Mouse (Mus musculus) kidney, adult 2 months (tissue): ENCODE measurements around the gene Dpp4. TPM values are rescaled to one million over a fixed set of nuclear protein-coding genes. Genes with fewer than 3 reads are reported as not detected.
A peak's percentile ranks its signal among the peaks of the same experiment; 100 is the strongest.

Source experiments
- DNase-seq: peaks from one replicate; pipeline ENCODE4 v3.0.0; 2021
- H3K27ac ChIP-seq: fragments of 200-500 bp; 2 replicates; pipeline ENCODE4 v1.5.1; 2012; ENCODE audit warnings: low read depth, low read length, control low read depth, inconsistent platforms; ENCODE audit not compliant: insufficient read depth
- H3K27me3 ChIP-seq: fragments of 200-500 bp; replicated peaks from 2 replicates; pipeline ENCODE4 v1.6.1; 2012; ENCODE audit warnings: mild to moderate bottlenecking, moderate library complexity, low read length, inconsistent platforms; ENCODE audit not compliant: control insufficient read depth, insufficient read depth
- H3K36me3 ChIP-seq: fragments of 200-500 bp; 2 replicates; pipeline ENCODE4 v1.6.1; 2012; ENCODE audit warnings: mild to moderate bottlenecking, moderate library complexity, low read length, inconsistent platforms; ENCODE audit not compliant: control insufficient read depth, insufficient read depth
- H3K4me1 ChIP-seq: fragments of 200-500 bp; 2 replicates; pipeline ENCODE4 v1.6.1; 2011; ENCODE audit warnings: low read length; ENCODE audit not compliant: control insufficient read depth, insufficient read depth
- H3K4me3 ChIP-seq: fragments of 200-500 bp; 2 replicates; pipeline ENCODE4 v1.5.1; 2011; ENCODE audit warnings: mild to moderate bottlenecking, low read depth, low read length, control low read depth; ENCODE audit not compliant: insufficient read depth
- CTCF ChIP-seq: fragments of 200-500 bp; conservative IDR thresholded peaks from 2 replicates; pipeline ENCODE4 v1.5.1; 2011; ENCODE audit warnings: low read depth, mild to moderate bottlenecking, control low read depth, low read length, moderate library complexity, mixed read lengths; ENCODE audit not compliant: insufficient read depth, insufficient read length
- POLR2A ChIP-seq: fragments of 200-500 bp; IDR thresholded peaks from one replicate; pipeline ENCODE4 v1.6.1; 2011; ENCODE audit warnings: low read depth, low read length, control low read depth
- WGBS: fragments of 180-500 bp; shearing (Covaris S2); methylation state at CpG from one replicate; pipeline ENCODE4 v1.1.7; 2018; 5-methylcytosine and 5-hydroxymethylcytosine counted together
- polyA plus RNA-seq: library from polyadenylated mRNA; depleted of rRNA; stranded (reverse); fragments of >200 nt; gene quantifications from 2 replicates; pipeline ENCODE4 v1.2.3, GENCODE M21; 2012

Dpp4 gene
- polyA plus RNA-seq, 1 experiment = 24.0 TPM

DNA sequence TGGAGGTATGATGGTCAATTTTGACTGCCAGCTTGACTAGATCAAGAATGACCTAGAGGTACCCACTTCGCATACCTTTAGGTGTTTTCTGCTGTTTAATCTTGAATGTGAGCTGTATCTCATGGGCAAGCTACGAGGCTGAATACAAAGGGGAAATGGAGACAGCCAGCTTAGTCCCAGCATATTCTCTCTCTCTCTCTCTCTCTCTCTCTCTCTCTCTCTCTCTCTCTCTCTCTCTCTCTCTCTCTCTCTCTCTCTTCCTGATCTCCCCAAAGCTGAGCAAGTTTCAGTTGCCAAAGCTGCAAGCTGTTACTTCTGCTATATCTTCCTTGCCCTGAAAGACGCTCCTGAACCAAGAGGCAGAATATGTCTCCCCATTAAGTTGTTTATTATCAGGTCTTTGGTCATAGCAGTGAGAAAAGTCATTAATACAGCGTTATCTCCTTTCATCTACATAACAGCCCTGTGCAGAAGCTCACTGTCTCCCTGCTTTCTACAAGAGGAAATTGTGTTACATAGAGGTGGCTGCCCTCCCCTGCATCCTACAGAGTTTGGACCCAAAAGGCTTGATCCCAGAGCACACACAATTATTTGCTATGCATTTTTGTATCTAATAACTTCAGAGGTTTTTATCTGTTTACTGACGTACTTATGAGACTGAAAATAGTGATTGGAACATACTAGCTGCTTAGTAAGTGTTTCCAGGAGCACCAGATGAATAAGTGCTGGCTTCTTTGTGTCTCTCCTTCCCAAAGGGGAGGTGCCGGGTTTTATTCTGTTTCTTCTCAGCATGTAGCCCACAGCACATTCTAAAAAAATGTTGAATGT, 10.7 kb upstream of the Dpp4 start:
- TF ChIP-seq POLR2A (no peak), CTCF (no peak)
- 78% methylated on average over 6 of the region's 6 CpGs for WGBS
- H3K4me1 ChIP-seq = no peaks in the 10 kb centered on the region
- no peak for DNase-seq
- H3K27ac ChIP-seq = no peak overlapping the region
- no peaks in the 10 kb centered on the region for H3K36me3 ChIP-seq
- no peak overlapping the region for H3K4me3 ChIP-seq
- H3K27me3 ChIP-seq = no peaks in the 10 kb centered on the region

DNA sequence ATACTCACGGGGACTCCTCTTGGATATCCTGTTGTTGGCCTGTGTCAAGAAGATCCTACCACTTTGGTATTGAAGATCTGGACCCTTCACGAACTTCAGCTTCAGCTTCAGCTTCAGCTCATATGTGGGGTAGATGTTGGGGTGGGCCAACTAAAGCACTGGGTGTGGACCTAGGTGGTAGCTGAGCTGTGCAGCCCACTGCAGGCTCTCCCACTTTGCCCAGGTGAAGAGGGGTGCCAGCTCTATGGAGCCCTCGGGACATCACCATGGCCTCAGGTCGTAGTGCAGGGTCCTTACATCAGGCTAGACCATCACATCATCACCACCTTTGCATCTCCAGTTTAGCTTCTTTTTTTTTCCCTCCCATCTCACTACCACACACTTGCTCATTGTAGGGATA, 9.2 kb upstream of the Dpp4 start:
- TF ChIP-seq CTCF (no peak), POLR2A (no peak)
- Histone ChIP-seq H3K4me1 (no peaks in the 10 kb centered on the region), H3K27me3 (no peaks in the 10 kb centered on the region), H3K4me3 (no peak overlapping the region), H3K36me3 (no peaks in the 10 kb centered on the region), H3K27ac (no peak overlapping the region)
- no peak for DNase-seq
- 93% methylated on average over 4 of the region's 4 CpGs for WGBS

DNA sequence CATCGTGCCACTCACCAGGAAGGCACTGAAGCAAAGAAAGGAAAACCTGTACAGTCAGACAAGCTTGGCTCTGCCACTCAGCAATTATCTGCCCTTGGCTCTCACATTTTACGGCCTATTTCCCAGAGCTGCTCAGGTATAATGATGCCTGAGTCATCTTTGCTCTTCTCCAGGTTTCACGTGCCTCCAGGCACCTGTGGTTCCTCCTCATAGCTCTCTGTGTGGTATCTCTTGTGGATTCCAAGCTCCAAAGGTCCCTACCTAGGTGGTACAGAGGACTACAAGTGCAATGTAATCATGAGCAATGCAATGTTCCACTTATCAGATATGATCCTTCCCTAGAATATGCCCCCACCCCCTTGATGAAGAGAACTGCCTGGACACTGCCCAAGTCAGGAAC, 8.0 kb upstream of the Dpp4 start:
- Histone ChIP-seq H3K4me3 (no peak overlapping the region), H3K4me1 (no peaks in the 10 kb centered on the region), H3K36me3 (no peaks in the 10 kb centered on the region), H3K27ac (no peak overlapping the region), H3K27me3 (no peaks in the 10 kb centered on the region)
- no peak for DNase-seq
- no peak for TF ChIP-seq POLR2A
- no peak for TF ChIP-seq CTCF
- 49% methylated on average over 3 of the region's 3 CpGs for WGBS

DNA sequence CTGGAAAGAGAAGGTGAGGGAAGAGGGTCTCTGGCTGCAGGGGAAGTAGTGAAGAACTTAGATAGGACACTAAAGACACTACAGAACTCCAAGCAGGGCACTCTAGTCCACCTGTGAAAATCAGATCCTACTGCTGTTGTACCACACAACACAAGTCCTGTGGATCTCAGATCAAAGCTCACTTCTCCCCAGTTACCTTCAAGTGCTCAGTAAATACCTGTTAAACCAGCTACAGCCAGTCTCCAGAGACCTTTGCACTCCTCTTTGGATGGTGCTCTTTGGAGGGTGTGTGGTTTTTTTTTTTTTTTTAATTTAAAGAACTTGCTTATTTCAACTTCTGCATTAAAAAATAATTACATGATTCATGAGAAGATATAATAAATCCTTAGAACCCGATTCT, 5.2 kb upstream of the Dpp4 start:
- H3K27ac ChIP-seq = no peak overlapping the region
- no peak overlapping the region for H3K4me3 ChIP-seq
- TF ChIP-seq POLR2A = no peak
- no peak for TF ChIP-seq CTCF
- no peaks in the 10 kb centered on the region for H3K27me3 ChIP-seq
- peak; percentile 43 for DNase-seq
- 74% methylated on average over 1 of the region's 1 CpGs for WGBS
- no peaks in the 10 kb centered on the region for H3K4me1 ChIP-seq
- no peaks in the 10 kb centered on the region for H3K36me3 ChIP-seq

DNA sequence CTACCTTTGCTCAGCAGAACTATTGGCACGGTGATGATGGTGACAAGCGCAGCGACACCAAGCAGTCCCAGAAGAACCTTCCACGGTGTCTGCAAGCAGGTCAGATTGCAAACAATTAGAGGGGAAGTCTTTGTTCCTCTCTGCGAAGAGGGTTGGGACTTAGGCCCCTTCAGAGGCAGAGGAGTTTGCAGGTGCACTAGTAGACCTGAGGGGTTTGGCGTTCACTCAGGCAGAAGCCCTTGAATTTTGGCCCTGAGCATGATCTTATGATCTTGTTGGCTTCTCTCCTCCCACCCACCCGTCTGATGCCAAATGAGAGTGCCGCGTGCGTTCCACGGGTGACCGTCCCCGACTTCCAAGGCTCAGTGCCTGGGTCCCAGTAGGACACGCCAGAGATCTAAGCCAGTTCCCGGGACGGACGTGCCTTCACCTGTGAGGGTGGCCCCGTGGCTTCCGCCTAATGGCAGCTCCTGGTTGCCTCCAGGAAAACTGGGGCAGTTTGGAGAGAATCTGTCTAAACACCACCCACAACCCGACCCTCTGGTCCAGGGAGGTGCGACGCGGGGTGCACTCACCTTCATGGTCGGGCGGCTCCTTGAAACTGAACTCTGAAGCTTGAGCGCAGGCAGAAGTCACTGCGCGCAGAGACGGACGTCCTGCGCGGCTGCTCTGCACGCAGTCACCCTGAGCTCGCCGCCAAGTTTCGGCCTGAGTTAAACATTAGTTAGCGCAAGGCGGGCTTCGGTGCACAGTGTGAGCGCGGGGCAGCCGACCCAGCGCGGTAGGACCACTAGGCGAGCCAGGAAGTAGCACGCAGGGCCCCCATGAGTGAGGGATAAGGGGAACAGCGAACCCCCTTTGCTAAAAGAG, 585 bp downstream of the Dpp4 start:
- no peaks in the 10 kb centered on the region for H3K27me3 ChIP-seq
- TF ChIP-seq CTCF (0 out of 2 replicates have a peak, but pooled peaks have one; percentile 3), POLR2A (peak; percentile 20)
- peak; percentile 90 for DNase-seq
- H3K4me1 ChIP-seq = no peaks in the 10 kb centered on the region; the same call in 1 of the 2 replicates
- H3K4me3 ChIP-seq = peak overlapping the region; percentile 52
- H3K36me3 ChIP-seq = no peaks in the 10 kb centered on the region
- WGBS = 6% methylated on average over 47 of the region's 47 CpGs
- H3K27ac ChIP-seq = peak overlapping the region; percentile 61

DNA sequence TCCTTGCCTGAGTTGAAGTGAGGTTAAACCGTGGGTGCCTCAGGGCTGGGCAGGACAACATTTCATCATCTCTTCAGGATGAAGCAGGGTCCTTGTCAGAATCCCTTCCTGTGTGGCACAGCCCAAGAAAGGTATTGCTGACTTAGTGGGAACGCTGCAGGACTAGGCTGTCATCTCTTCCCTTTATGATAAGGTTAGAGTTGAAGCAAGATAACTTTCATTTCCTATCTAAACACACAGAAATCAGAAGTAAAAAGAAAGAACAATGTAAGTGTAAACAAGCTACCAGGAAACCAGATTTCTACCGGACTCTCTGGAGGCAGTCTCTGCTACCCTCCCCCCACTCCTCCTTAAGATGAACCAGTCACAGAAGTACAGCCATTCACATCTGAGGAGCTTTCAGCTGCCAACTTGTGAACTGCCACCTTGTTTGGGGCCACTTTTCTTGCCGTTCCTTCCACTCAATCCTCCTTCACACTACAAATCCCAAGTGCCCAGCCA, 3.3 kb downstream of the Dpp4 start:
- Histone ChIP-seq H3K4me3 (no peak overlapping the region), H3K27me3 (no peaks in the 10 kb centered on the region), H3K36me3 (no peaks in the 10 kb centered on the region), H3K27ac (no peak overlapping the region), H3K4me1 (peaks cover 7% of the 10 kb centered on the region; the same call in 1 of the 2 replicates)
- no peak for TF ChIP-seq POLR2A
- TF ChIP-seq CTCF = no peak
- WGBS = 28% methylated on average over 4 of the region's 4 CpGs
- no peak for DNase-seq

DNA sequence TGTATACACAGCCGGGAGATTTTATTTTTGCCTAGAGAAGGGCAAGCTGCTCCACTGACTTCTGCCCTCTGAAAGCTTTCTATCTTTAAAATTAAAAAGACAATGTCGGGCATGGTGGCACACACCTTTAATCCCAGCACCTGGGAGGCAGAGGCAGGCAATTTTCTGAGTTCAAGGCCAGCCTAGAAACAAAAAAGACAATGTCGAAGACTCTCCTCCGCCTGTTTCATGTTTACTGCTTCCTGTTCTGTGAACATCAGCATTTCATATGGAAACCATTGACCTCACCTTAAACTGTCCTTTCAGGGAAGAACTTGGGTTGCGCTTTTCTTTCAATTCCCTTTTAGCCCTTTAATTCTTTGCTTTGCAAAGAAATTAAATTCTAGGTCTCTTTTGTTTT, 3.8 kb downstream of the Dpp4 start:
- DNase-seq = no peak
- Histone ChIP-seq H3K4me1 (peaks cover 9% of the 10 kb centered on the region; the same call in 1 of the 2 replicates), H3K27me3 (no peaks in the 10 kb centered on the region), H3K36me3 (no peaks in the 10 kb centered on the region), H3K27ac (no peak overlapping the region), H3K4me3 (no peak overlapping the region)
- WGBS = 75% methylated on average over 5 of the region's 5 CpGs
- TF ChIP-seq POLR2A (no peak), CTCF (no peak)
